Mouse (Mus musculus) forebrain, embryonic 16.5 days (tissue): ENCODE measurements at regions not wholly inside any gene's neighbourhood (a gene's known extent, or its start where the extent isn't known, plus 50 kb on each side); places are given as distances from the start of the nearest gene placed in this dataset.

Experiments used
- ATAC-seq: fragments of 200-750 bp; cut with Nextera tagmentation; 2 replicates; pipeline ENCODE4 v1.8.0; 2017; ENCODE audit warnings: mild to moderate bottlenecking, moderate library complexity
- H3K27ac ChIP-seq: fragments of 300-500 bp; sonication (generic); 2 replicates; pipeline ENCODE4 v1.5.1; 2014; ENCODE audit warnings: low read length, control low read depth
- H3K27me3 ChIP-seq: fragments of 300-500 bp; sonication (generic); replicated peaks from 2 replicates; pipeline ENCODE4 v1.6.1; 2014; ENCODE audit warnings: low read length; ENCODE audit not compliant: control insufficient read depth, insufficient read depth
- H3K36me3 ChIP-seq: fragments of 300-500 bp; sonication (generic); 2 replicates; pipeline ENCODE4 v1.6.1; 2014; ENCODE audit not compliant: control insufficient read depth, insufficient read depth
- H3K4me1 ChIP-seq: fragments of 300-500 bp; sonication (generic); replicated peaks from 2 replicates; pipeline ENCODE4 v1.6.1; 2014; ENCODE audit warnings: low read length; ENCODE audit not compliant: control insufficient read depth, insufficient read depth
- H3K4me2 ChIP-seq: fragments of 300-500 bp; sonication (generic); 2 replicates; pipeline ENCODE4 v1.6.1; 2014; ENCODE audit warnings: mild to moderate bottlenecking, low read length, control low read depth
- H3K4me3 ChIP-seq: fragments of 300-500 bp; sonication (generic); replicated peaks from 2 replicates; pipeline ENCODE4 v1.5.1; 2014; ENCODE audit warnings: mild to moderate bottlenecking, low read length, control low read depth
- H3K9ac ChIP-seq: fragments of 300-500 bp; sonication (generic); replicated peaks from 2 replicates; pipeline ENCODE4 v1.6.1; 2014; ENCODE audit warnings: low read depth, low read length, control low read depth
- H3K9me3 ChIP-seq: fragments of 300-500 bp; sonication (generic); 2 replicates; pipeline ENCODE4 v1.6.1; 2016; ENCODE audit warnings: low read length; ENCODE audit not compliant: control insufficient read depth
- WGBS: fragments of 180-500 bp; shearing (Covaris S2); extraction: QIAGEN DNeasy Blood & Tissue Kit; methylation state at CpG from one replicate; pipeline ENCODE4 v1.1.7; 2014; 5-methylcytosine and 5-hydroxymethylcytosine counted together

DNA sequence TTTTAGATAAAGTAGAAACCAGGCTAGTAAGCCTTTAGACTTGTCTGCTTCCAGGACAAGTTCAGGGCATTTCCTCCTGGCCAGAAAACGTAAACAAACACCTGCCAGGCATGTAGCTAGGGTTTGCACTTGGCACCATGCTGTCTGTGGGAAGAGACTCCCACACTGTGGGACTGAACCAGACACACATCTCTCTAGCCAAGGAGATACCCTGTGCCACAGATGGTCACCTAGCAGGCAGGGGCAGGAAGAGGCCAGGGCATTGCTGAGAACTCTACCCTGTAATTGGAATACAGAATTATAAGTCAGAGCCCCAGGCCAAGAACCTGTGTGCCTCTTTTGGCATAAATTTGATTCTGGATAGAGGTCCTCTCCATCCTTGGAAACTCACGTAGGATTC is 858.7 kb upstream of the A1bg start:
- Histone ChIP-seq H3K36me3 (no peaks in the 10 kb centered on the region), H3K4me2 (no peak overlapping the region), H3K4me3 (no peak overlapping the region), H3K27ac (no peak overlapping the region), H3K9ac (no peak overlapping the region), H3K4me1 (no peaks in the 10 kb centered on the region), H3K9me3 (no peaks in the 10 kb centered on the region), H3K27me3 (no peaks in the 10 kb centered on the region)
- ATAC-seq: no peak
- 86% methylated on average over 2 of the region's 2 CpGs for WGBS

DNA sequence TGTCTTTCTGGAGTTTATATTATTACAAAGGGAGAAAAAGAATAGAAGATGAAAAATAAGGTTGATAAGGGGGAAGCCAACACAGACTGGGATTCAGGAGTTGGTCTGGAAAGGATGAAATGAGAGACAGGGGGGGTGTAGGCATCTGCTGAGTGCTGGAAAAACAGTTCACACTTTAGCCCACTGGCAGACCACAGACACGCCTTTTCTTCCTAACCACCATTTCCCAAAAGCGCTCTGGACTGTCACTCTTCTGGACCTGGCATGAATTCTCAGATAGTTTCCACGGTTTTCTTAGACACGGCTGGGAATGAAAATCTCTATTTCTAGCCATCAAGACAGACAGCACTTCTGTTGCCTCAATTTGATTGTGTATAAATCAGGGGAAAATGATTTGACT is 850.2 kb upstream of the A1bg start:
- no peaks in the 10 kb centered on the region for H3K36me3 ChIP-seq
- no peak overlapping the region for H3K4me3 ChIP-seq
- no peak overlapping the region for H3K9ac ChIP-seq
- no peak for ATAC-seq
- 90% methylated on average over 4 of the region's 4 CpGs for WGBS
- H3K27ac ChIP-seq: no peak overlapping the region
- no peak overlapping the region for H3K4me2 ChIP-seq
- H3K27me3 ChIP-seq: no peaks in the 10 kb centered on the region
- H3K4me1 ChIP-seq: no peaks in the 10 kb centered on the region
- H3K9me3 ChIP-seq: no peaks in the 10 kb centered on the region

DNA sequence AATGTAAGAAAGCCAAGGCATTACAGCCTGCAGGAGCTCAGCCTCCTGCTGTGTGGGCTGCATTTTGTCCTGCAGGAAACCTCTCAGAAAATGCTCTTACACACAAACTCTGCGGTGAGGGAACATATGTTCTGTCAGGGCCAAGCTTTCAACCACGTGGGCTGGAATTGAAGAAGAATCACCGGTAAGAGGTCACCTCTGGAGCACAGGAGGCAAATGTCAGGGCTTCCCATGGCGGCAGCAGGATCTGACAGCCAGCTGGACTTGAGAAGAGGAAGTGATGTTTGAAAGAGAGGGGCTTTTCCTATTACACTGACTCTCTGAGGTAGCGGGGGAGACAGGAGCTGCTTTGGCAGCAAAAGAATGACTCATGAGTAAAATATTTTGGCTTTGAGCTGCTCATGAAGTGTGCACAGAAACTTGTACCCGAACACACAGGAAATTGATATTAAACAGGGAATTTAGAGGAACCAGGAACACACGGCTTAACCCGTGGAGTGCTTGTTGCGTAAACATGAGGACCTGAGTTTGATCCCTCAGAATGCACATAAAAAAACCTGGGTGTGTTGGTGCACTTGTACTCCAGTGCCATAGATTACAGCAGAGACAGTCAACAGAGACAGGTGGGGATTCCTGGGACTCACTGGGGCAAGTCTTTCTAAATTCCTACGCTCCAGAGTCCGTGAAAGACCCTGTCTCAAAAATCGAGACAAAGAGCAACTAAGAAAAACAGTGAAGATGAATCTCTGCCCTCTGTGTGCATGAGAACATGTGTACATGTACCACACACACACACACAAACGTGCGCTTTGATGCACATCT is 848.1 kb upstream of the A1bg start:
- H3K4me1 ChIP-seq: peaks cover 4% of the 10 kb centered on the region; the same call in 1 of the 2 replicates
- H3K4me2 ChIP-seq: no peak overlapping the region
- H3K36me3 ChIP-seq: no peaks in the 10 kb centered on the region
- no peak overlapping the region for H3K9ac ChIP-seq
- no peaks in the 10 kb centered on the region for H3K27me3 ChIP-seq
- no peak overlapping the region for H3K27ac ChIP-seq
- H3K4me3 ChIP-seq: no peak overlapping the region
- ATAC-seq: no peak
- no peaks in the 10 kb centered on the region for H3K9me3 ChIP-seq
- WGBS: 71% methylated on average over 14 of the region's 14 CpGs

DNA sequence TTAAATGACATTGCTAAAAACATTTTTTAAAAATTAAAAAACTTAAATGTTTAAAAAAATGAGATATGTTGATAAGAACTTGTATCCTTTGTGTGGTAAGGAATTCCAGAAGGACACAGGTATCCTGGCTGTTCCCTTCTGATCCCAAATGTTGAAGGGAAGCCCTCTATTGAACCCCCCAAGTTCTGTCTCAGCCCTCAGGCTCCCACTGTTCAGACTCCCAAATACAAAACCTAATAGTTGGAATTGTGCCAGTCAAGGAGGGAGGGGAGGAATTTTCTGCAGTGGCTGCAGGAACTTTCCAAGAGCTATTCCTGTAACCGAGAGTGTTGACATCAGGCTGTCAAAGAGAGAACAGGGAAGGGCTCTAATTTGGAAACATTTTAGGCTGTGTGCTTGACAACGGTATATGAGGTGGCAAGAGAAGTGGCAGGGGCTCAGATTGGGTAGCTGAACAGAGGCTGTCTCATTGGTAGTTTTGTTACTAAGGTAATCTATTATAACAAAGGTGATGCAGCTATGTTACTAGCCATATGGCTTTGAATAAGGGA is 843.8 kb upstream of the A1bg start:
- H3K4me2 ChIP-seq: no peak overlapping the region
- peaks cover 4% of the 10 kb centered on the region; the same call in 1 of the 2 replicates for H3K4me1 ChIP-seq
- H3K36me3 ChIP-seq: no peaks in the 10 kb centered on the region
- H3K27me3 ChIP-seq: no peaks in the 10 kb centered on the region
- ATAC-seq: peak; percentile 78
- no peaks in the 10 kb centered on the region for H3K9me3 ChIP-seq
- H3K4me3 ChIP-seq: no peak overlapping the region
- H3K27ac ChIP-seq: no peak overlapping the region
- H3K9ac ChIP-seq: no peak overlapping the region
- 9% methylated on average over 2 of the region's 2 CpGs for WGBS

DNA sequence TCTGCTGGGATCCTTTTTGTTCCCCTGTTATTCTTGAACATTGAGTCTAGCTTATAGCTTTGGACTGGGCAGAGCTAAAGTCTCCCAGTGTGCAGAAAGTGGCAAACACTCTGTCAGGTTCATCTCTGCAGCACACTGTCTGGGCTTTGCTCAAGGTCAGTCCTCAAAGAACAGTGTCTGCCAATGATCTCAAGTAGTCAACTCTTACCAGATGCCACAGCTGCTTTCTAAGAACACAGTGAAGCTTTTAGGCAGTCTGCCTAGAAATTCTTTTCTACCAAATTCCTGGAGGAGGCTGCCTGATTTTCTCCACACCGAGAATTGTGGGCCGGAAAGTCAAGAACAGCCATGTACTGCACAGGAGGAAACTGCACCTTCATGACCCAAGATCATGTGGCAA is 831.0 kb upstream of the A1bg start:
- H3K9me3 ChIP-seq: no peaks in the 10 kb centered on the region
- H3K4me1 ChIP-seq: no peaks in the 10 kb centered on the region
- H3K4me2 ChIP-seq: no peak overlapping the region
- no peaks in the 10 kb centered on the region for H3K36me3 ChIP-seq
- H3K27me3 ChIP-seq: no peaks in the 10 kb centered on the region
- no peak overlapping the region for H3K4me3 ChIP-seq
- ATAC-seq: no peak
- 89% methylated on average over 2 of the region's 2 CpGs for WGBS
- no peak overlapping the region for H3K9ac ChIP-seq
- no peak overlapping the region for H3K27ac ChIP-seq

DNA sequence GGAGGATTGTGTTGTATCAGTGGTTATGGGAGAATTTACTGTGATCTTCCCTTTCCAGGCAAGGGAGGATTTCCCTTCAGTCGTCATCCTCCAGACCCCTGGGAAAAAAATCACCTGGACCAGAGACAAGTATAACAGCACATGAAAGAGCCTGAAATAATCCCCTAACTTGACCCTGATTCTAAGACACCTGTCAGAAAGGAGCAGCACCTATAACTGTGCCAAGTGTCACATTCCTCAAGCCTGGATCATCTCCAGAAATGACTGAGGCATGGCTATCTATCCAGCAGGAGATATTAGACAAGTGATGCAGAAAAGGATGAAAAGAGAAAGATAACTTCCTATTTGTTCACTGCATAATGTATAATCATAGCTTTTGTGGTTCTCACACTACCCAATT is 800.9 kb upstream of the A1bg start:
- Histone ChIP-seq H3K4me3 (no peak overlapping the region), H3K4me1 (no peaks in the 10 kb centered on the region), H3K36me3 (no peaks in the 10 kb centered on the region), H3K9me3 (no peaks in the 10 kb centered on the region), H3K27me3 (no peaks in the 10 kb centered on the region), H3K9ac (no peak overlapping the region), H3K27ac (no peak overlapping the region), H3K4me2 (no peak overlapping the region)
- WGBS: 53% methylated on average over 1 of the region's 1 CpGs
- no peak for ATAC-seq

DNA sequence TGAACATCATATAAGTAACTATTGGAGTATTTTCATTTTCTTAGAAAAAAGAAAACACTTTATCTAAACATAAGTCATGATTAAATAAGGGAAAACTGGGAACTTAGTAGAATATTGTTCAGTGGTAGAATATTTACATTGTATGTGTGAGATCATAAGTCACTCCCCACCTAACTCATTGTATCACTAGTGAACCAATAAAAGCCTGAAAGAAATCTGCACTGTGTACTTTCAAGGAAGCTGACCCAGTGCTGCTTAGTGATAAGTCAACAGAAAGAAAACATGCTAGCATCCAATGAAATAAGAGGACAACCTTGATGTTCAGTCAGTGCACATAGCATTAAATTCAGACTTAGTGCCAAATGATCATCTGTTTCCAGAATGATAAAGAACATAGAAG is 795.7 kb upstream of the A1bg start:
- H3K27ac ChIP-seq: no peak overlapping the region
- H3K27me3 ChIP-seq: no peaks in the 10 kb centered on the region
- H3K9me3 ChIP-seq: no peaks in the 10 kb centered on the region
- no peak overlapping the region for H3K4me3 ChIP-seq
- H3K36me3 ChIP-seq: no peaks in the 10 kb centered on the region
- no peak overlapping the region for H3K9ac ChIP-seq
- ATAC-seq: no peak
- no peak overlapping the region for H3K4me2 ChIP-seq
- H3K4me1 ChIP-seq: no peaks in the 10 kb centered on the region

DNA sequence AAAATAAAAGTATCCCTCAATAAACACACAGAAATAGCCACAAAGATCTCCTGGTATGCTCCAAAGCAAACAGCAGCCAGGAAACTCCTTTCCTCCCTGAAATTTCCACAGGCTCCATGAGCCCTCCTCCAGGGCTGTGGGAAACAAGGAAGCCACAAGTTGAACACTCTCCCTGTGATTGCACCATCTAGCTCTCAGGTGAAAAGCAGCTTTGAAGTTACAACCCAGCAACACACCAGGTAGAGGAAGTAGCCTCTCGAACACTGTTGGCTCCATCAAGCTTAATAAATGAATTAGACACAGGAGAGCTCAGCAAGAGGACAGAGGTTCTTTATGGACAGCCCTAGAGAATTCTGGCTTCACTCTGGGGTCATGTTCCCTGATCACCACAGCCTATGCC is 794.4 kb upstream of the A1bg start:
- ATAC-seq: no peak
- WGBS: 86% methylated on average over 1 of the region's 1 CpGs

DNA sequence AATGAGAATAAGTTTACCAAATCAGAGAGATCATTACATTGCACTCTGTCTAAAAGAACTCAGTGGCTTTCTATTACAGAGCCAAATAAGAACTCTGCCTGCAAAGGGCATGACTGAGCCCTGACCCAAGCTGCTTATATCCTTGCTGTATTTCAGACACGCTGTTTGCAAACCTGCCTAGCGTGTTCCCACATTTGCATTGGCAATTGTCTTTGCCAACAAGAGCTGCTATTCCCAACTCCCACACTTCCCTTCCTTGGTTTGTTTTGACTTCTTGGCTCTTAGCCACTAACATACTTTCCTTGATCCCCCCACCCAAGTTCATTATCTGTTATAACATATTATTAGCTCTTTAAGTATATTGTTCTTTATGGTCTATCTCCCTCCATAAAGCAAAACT is 791.1 kb upstream of the A1bg start:
- ATAC-seq: no peak
- no peaks in the 10 kb centered on the region for H3K36me3 ChIP-seq
- no peak overlapping the region for H3K4me2 ChIP-seq

More for the DNA sequence above, 794.4 kb upstream of the A1bg start:
- Histone ChIP-seq H3K4me2 (no peak overlapping the region), H3K27me3 (no peaks in the 10 kb centered on the region), H3K9ac (no peak overlapping the region), H3K4me1 (no peaks in the 10 kb centered on the region), H3K36me3 (no peaks in the 10 kb centered on the region), H3K9me3 (no peaks in the 10 kb centered on the region), H3K27ac (no peak overlapping the region), H3K4me3 (no peak overlapping the region)

More for the DNA sequence above, 791.1 kb upstream of the A1bg start:
- no peak overlapping the region for H3K27ac ChIP-seq
- H3K4me1 ChIP-seq: no peaks in the 10 kb centered on the region
- no peaks in the 10 kb centered on the region for H3K9me3 ChIP-seq
- H3K27me3 ChIP-seq: no peaks in the 10 kb centered on the region
- 43% methylated on average over 2 of the region's 2 CpGs for WGBS
- H3K4me3 ChIP-seq: no peak overlapping the region
- no peak overlapping the region for H3K9ac ChIP-seq
